Mouse (Mus musculus) liver, embryonic 14.5 days (tissue): ENCODE results near the gene Rpl5.

Experiments used
- CTCF ChIP-seq: IDR thresholded peaks from 2 replicates; pipeline ENCODE4 v1.5.1; 2016; ENCODE audit warnings: antibody characterized with exemption, low read depth, control low read depth
- EP300 ChIP-seq: IDR thresholded peaks from 2 replicates; pipeline ENCODE4 v1.6.1; 2016; ENCODE audit warnings: antibody characterized with exemption, low read depth

- TF ChIP-seq CTCF (no peak), EP300 (peak; percentile 77)
Measured at GRCm38 (mm10) chr5:107866127-107867126, 33.9 kb upstream of the Rpl5 start.
